Mouse (Mus musculus): ENCODE measurements at regions not wholly inside any gene's neighbourhood (a gene's known extent, or its start where the extent isn't known, plus 50 kb on each side); places are given as distances from the start of the nearest gene placed in this dataset.

- 95% methylated on average over 2 of the region's 2 CpGs for WGBS
- no peaks in the 10 kb centered on the region for H3K36me3 ChIP-seq (ENCODE audit: control insufficient read depth, insufficient read depth, low read length)
- H3K4me1 ChIP-seq (ENCODE audit: control insufficient read depth, insufficient read depth, low read length) = no peaks in the 10 kb centered on the region
- no peak overlapping the region for H3K9ac ChIP-seq (ENCODE audit: low read depth, low read length)
- no peak overlapping the region for H3K4me2 ChIP-seq (ENCODE audit: low read depth, low read length)
- ATAC-seq = no peak
- H3K27me3 ChIP-seq (replicated peaks; ENCODE audit: control insufficient read depth, insufficient read depth, low read length) = no peaks in the 10 kb centered on the region
- H3K9me3 ChIP-seq (ENCODE audit: control insufficient read depth, low read length) = no peaks in the 10 kb centered on the region
- H3K4me3 ChIP-seq (ENCODE audit: low read length) = no peak overlapping the region
- no peak overlapping the region for H3K27ac ChIP-seq (ENCODE audit: low read length)
These were observed 273.1 kb downstream of the Rpl36a-ps1 start for GRCm38 (mm10) chr14:98721033-98721432.

- Histone ChIP-seq H3K36me3 (ENCODE audit: control insufficient read depth, insufficient read depth, low read length) (no peaks in the 10 kb centered on the region), H3K27me3 (replicated peaks; ENCODE audit: control insufficient read depth, insufficient read depth, low read length) (no peaks in the 10 kb centered on the region), H3K4me3 (ENCODE audit: low read length) (no peak overlapping the region), H3K9ac (ENCODE audit: low read depth, low read length) (no peak overlapping the region), H3K27ac (ENCODE audit: low read length) (no peak overlapping the region), H3K4me2 (ENCODE audit: low read depth, low read length) (no peak overlapping the region), H3K4me1 (ENCODE audit: control insufficient read depth, insufficient read depth, low read length) (no peaks in the 10 kb centered on the region), H3K9me3 (ENCODE audit: control insufficient read depth, low read length) (no peaks in the 10 kb centered on the region)
- WGBS = 64% methylated on average over 2 of the region's 2 CpGs
- ATAC-seq = no peak
These were observed 286.1 kb downstream of the Rpl36a-ps1 start for GRCm38 (mm10) chr14:98708045-98708444.

GRCm38 (mm10) chr14:98707574-98707973 is 286.5 kb downstream of the Rpl36a-ps1 start:
- Histone ChIP-seq H3K9ac (ENCODE audit: low read depth, low read length) (no peak overlapping the region), H3K36me3 (ENCODE audit: control insufficient read depth, insufficient read depth, low read length) (no peaks in the 10 kb centered on the region), H3K9me3 (ENCODE audit: control insufficient read depth, low read length) (no peaks in the 10 kb centered on the region), H3K4me2 (ENCODE audit: low read depth, low read length) (no peak overlapping the region), H3K27me3 (replicated peaks; ENCODE audit: control insufficient read depth, insufficient read depth, low read length) (no peaks in the 10 kb centered on the region), H3K27ac (ENCODE audit: low read length) (no peak overlapping the region), H3K4me3 (ENCODE audit: low read length) (no peak overlapping the region), H3K4me1 (ENCODE audit: control insufficient read depth, insufficient read depth, low read length) (no peaks in the 10 kb centered on the region)
- 75% methylated on average over 4 of the region's 4 CpGs for WGBS
- ATAC-seq = no peak

- Histone ChIP-seq H3K9me3 (ENCODE audit: control insufficient read depth, low read length) (no peaks in the 10 kb centered on the region), H3K4me2 (ENCODE audit: low read depth, low read length) (no peak overlapping the region), H3K36me3 (ENCODE audit: control insufficient read depth, insufficient read depth, low read length) (no peaks in the 10 kb centered on the region), H3K9ac (ENCODE audit: low read depth, low read length) (no peak overlapping the region), H3K27me3 (replicated peaks; ENCODE audit: control insufficient read depth, insufficient read depth, low read length) (no peaks in the 10 kb centered on the region), H3K4me3 (ENCODE audit: low read length) (no peak overlapping the region), H3K4me1 (ENCODE audit: control insufficient read depth, insufficient read depth, low read length) (no peaks in the 10 kb centered on the region), H3K27ac (ENCODE audit: low read length) (no peak overlapping the region)
- no peak for ATAC-seq
- WGBS = 80% methylated on average over 6 of the region's 6 CpGs
These were observed 290.8 kb downstream of the Rpl36a-ps1 start for GRCm38 (mm10) chr14:98703289-98703688.

GRCm38 (mm10) chr14:98656533-98656932 is 337.6 kb downstream of the Rpl36a-ps1 start:
- ATAC-seq = no peak
- no peaks in the 10 kb centered on the region for H3K36me3 ChIP-seq (ENCODE audit: control insufficient read depth, insufficient read depth, low read length)
- H3K4me2 ChIP-seq (ENCODE audit: low read depth, low read length) = no peak overlapping the region
- H3K27me3 ChIP-seq (replicated peaks; ENCODE audit: control insufficient read depth, insufficient read depth, low read length) = no peaks in the 10 kb centered on the region
- H3K4me1 ChIP-seq (ENCODE audit: control insufficient read depth, insufficient read depth, low read length) = no peaks in the 10 kb centered on the region
- 70% methylated on average over 4 of the region's 4 CpGs for WGBS
- H3K9ac ChIP-seq (ENCODE audit: low read depth, low read length) = no peak overlapping the region
- H3K4me3 ChIP-seq (ENCODE audit: low read length) = no peak overlapping the region
- H3K9me3 ChIP-seq (ENCODE audit: control insufficient read depth, low read length) = no peaks in the 10 kb centered on the region
- no peak overlapping the region for H3K27ac ChIP-seq (ENCODE audit: low read length)

- H3K9ac ChIP-seq (ENCODE audit: low read depth, low read length) = no peak overlapping the region
- no peaks in the 10 kb centered on the region for H3K9me3 ChIP-seq (ENCODE audit: control insufficient read depth, low read length)
- no peak overlapping the region for H3K4me2 ChIP-seq (ENCODE audit: low read depth, low read length)
- H3K4me1 ChIP-seq (ENCODE audit: control insufficient read depth, insufficient read depth, low read length) = no peaks in the 10 kb centered on the region
- no peak for ATAC-seq
- H3K27ac ChIP-seq (ENCODE audit: low read length) = no peak overlapping the region
- H3K4me3 ChIP-seq (ENCODE audit: low read length) = no peak overlapping the region
- no peaks in the 10 kb centered on the region for H3K36me3 ChIP-seq (ENCODE audit: control insufficient read depth, insufficient read depth, low read length)
- no peaks in the 10 kb centered on the region for H3K27me3 ChIP-seq (replicated peaks; ENCODE audit: control insufficient read depth, insufficient read depth, low read length)
- WGBS = 77% methylated on average over 6 of the region's 6 CpGs
These were observed 339.8 kb downstream of the Rpl36a-ps1 start for GRCm38 (mm10) chr14:98654191-98654809.

- H3K27ac ChIP-seq (ENCODE audit: low read length) = no peak overlapping the region
- no peak overlapping the region for H3K4me2 ChIP-seq (ENCODE audit: low read depth, low read length)
- no peaks in the 10 kb centered on the region for H3K9me3 ChIP-seq (ENCODE audit: control insufficient read depth, low read length)
- no peaks in the 10 kb centered on the region for H3K36me3 ChIP-seq (ENCODE audit: control insufficient read depth, insufficient read depth, low read length)
- H3K4me1 ChIP-seq (ENCODE audit: control insufficient read depth, insufficient read depth, low read length) = no peaks in the 10 kb centered on the region
- no peak overlapping the region for H3K4me3 ChIP-seq (ENCODE audit: low read length)
- H3K9ac ChIP-seq (ENCODE audit: low read depth, low read length) = no peak overlapping the region
- ATAC-seq = no peak
- no peaks in the 10 kb centered on the region for H3K27me3 ChIP-seq (replicated peaks; ENCODE audit: control insufficient read depth, insufficient read depth, low read length)
- 84% methylated on average over 6 of the region's 6 CpGs for WGBS
These were observed 342.9 kb downstream of the Rpl36a-ps1 start for GRCm38 (mm10) chr14:98651221-98651620.

- Histone ChIP-seq H3K9me3 (ENCODE audit: control insufficient read depth, low read length) (no peaks in the 10 kb centered on the region), H3K4me3 (ENCODE audit: low read length) (no peak overlapping the region), H3K27ac (ENCODE audit: low read length) (no peak overlapping the region), H3K4me2 (ENCODE audit: low read depth, low read length) (no peak overlapping the region), H3K9ac (ENCODE audit: low read depth, low read length) (no peak overlapping the region), H3K36me3 (ENCODE audit: control insufficient read depth, insufficient read depth, low read length) (no peaks in the 10 kb centered on the region), H3K4me1 (ENCODE audit: control insufficient read depth, insufficient read depth, low read length) (no peaks in the 10 kb centered on the region), H3K27me3 (replicated peaks; ENCODE audit: control insufficient read depth, insufficient read depth, low read length) (no peaks in the 10 kb centered on the region)
- WGBS = 58% methylated on average over 4 of the region's 4 CpGs
- ATAC-seq = no peak
These were observed 343.6 kb downstream of the Rpl36a-ps1 start for GRCm38 (mm10) chr14:98650520-98650919.

GRCm38 (mm10) chr14:98647614-98648013 is 346.5 kb downstream of the Rpl36a-ps1 start:
- no peaks in the 10 kb centered on the region for H3K9me3 ChIP-seq (ENCODE audit: control insufficient read depth, low read length)
- no peak overlapping the region for H3K4me2 ChIP-seq (ENCODE audit: low read depth, low read length)
- WGBS = 84% methylated on average over 4 of the region's 4 CpGs
- no peak overlapping the region for H3K27ac ChIP-seq (ENCODE audit: low read length)
- no peaks in the 10 kb centered on the region for H3K4me1 ChIP-seq (ENCODE audit: control insufficient read depth, insufficient read depth, low read length)
- H3K9ac ChIP-seq (ENCODE audit: low read depth, low read length) = no peak overlapping the region
- H3K36me3 ChIP-seq (ENCODE audit: control insufficient read depth, insufficient read depth, low read length) = no peaks in the 10 kb centered on the region
- no peak overlapping the region for H3K4me3 ChIP-seq (ENCODE audit: low read length)
- ATAC-seq = no peak
- no peaks in the 10 kb centered on the region for H3K27me3 ChIP-seq (replicated peaks; ENCODE audit: control insufficient read depth, insufficient read depth, low read length)

GRCm38 (mm10) chr14:98643756-98644155 is 350.4 kb downstream of the Rpl36a-ps1 start:
- H3K9me3 ChIP-seq (ENCODE audit: control insufficient read depth, low read length) = no peaks in the 10 kb centered on the region
- no peak for ATAC-seq
- no peak overlapping the region for H3K4me2 ChIP-seq (ENCODE audit: low read depth, low read length)
- no peak overlapping the region for H3K4me3 ChIP-seq (ENCODE audit: low read length)
- no peak overlapping the region for H3K9ac ChIP-seq (ENCODE audit: low read depth, low read length)
- H3K36me3 ChIP-seq (ENCODE audit: control insufficient read depth, insufficient read depth, low read length) = no peaks in the 10 kb centered on the region
- no peaks in the 10 kb centered on the region for H3K27me3 ChIP-seq (replicated peaks; ENCODE audit: control insufficient read depth, insufficient read depth, low read length)
- 32% methylated on average over 1 of the region's 1 CpGs for WGBS
- H3K4me1 ChIP-seq (ENCODE audit: control insufficient read depth, insufficient read depth, low read length) = no peaks in the 10 kb centered on the region
- no peak overlapping the region for H3K27ac ChIP-seq (ENCODE audit: low read length)

All from intestine, embryonic 16.5 days (tissue).